Mouse (Mus musculus): Measurements from ENCODE around the gene Orm3.

GRCm38 (mm10) chr4:63316076-63316746 lies 39.8 kb upstream of the Orm3 start:
- TF ChIP-seq CTCF (IDR thresholded peaks at IDR 0.05; ENCODE audit: low read depth), result no peak
- TF ChIP-seq EP300 (IDR thresholded peaks at IDR 0.05; ENCODE audit: low read depth), result no peak

All from liver, postnatal 0 days (tissue).